Mouse (Mus musculus) embryonic fibroblast, embryonic 13.5 days (primary cell): ENCODE measurements around the gene Ivl.

Source experiments
- CTCF ChIP-seq: IDR thresholded peaks from 2 replicates; pipeline ENCODE4 v1.5.1; 2011; ENCODE audit warnings: mild to moderate bottlenecking, control low read depth, low read length, moderate library complexity, borderline replicate concordance; ENCODE audit not compliant: insufficient read depth
- POLR2A ChIP-seq: IDR thresholded peaks from 2 replicates; pipeline ENCODE4 v1.6.1; 2011; ENCODE audit warnings: low read depth, mild to moderate bottlenecking, control low read depth, low read length, moderate library complexity

- TF ChIP-seq CTCF (no peak), POLR2A (no peak)
These were observed at the start of gene Ivl for GRCm38 (mm10) chr3:92573449-92574041.
